Mouse (Mus musculus) limb, embryonic 14.5 days (tissue): ENCODE results near the gene Ace2. TPM values are rescaled to one million over a fixed set of nuclear protein-coding genes. Genes with fewer than 3 reads are reported as not detected.

ENCODE experiments used
- ATAC-seq: fragments of 200-750 bp; cut with Nextera tagmentation; 2 replicates; pipeline ENCODE4 v1.8.0; 2017; ENCODE audit warnings: low read depth, moderate number of reproducible peaks, moderate TSS enrichment; ENCODE audit not compliant: low FRiP score
- DNase-seq: peaks from one replicate; pipeline ENCODE4 v3.0.0-alpha.2; 2015; ENCODE audit warnings: low spot score
- H3K27ac ChIP-seq: fragments of 300-500 bp; sonication (generic); replicated peaks from 2 replicates; pipeline ENCODE4 v1.5.1; 2014; ENCODE audit warnings: low read depth, mild to moderate bottlenecking, low read length, moderate library complexity, mixed read lengths
- H3K27me3 ChIP-seq: fragments of 300-500 bp; sonication (generic); 2 replicates; pipeline ENCODE4 v1.6.1; 2014; ENCODE audit warnings: low read length, mixed read lengths; ENCODE audit not compliant: control insufficient read depth, insufficient read depth
- H3K36me3 ChIP-seq: fragments of 300-500 bp; sonication (generic); 2 replicates; pipeline ENCODE4 v1.6.1; 2014; ENCODE audit warnings: mild to moderate bottlenecking, low read length, moderate library complexity, mixed read lengths; ENCODE audit not compliant: control insufficient read depth, insufficient read depth
- H3K4me1 ChIP-seq: fragments of 300-500 bp; sonication (generic); 2 replicates; pipeline ENCODE4 v1.6.1; 2014; ENCODE audit warnings: antibody characterized with exemption, low read length, mixed read lengths; ENCODE audit not compliant: control insufficient read depth, insufficient read depth
- H3K4me2 ChIP-seq: fragments of 300-500 bp; sonication (generic); replicated peaks from 2 replicates; pipeline ENCODE4 v1.6.1; 2014; ENCODE audit warnings: low read depth, mild to moderate bottlenecking, low read length, moderate library complexity; ENCODE audit not compliant: severe bottlenecking
- H3K4me3 ChIP-seq: fragments of 300-500 bp; sonication (generic); replicated peaks from 2 replicates; pipeline ENCODE4 v1.5.1; 2014; ENCODE audit warnings: low read length
- H3K9ac ChIP-seq: fragments of 300-500 bp; sonication (generic); 2 replicates; pipeline ENCODE4 v1.6.1; 2014; ENCODE audit warnings: mild to moderate bottlenecking, low read depth, low read length, moderate library complexity; ENCODE audit not compliant: severe bottlenecking
- H3K9me3 ChIP-seq: fragments of 300-500 bp; sonication (generic); 2 replicates; pipeline ENCODE4 v1.6.1; 2016; ENCODE audit warnings: low read length; ENCODE audit not compliant: control insufficient read depth
- POLR2A ChIP-seq: fragments of 200-500 bp; IDR thresholded peaks from 2 replicates; pipeline ENCODE4 v1.8.0; 2012; ENCODE audit warnings: inconsistent platforms, mild to moderate bottlenecking, moderate library complexity, borderline replicate concordance; ENCODE audit not compliant: insufficient read depth, insufficient read length; ENCODE audit errors: extremely low read depth
- WGBS: fragments of 180-500 bp; shearing (Covaris S2); extraction: QIAGEN DNeasy Blood & Tissue Kit; methylation state at CpG from one replicate; pipeline ENCODE4 v1.1.7; 2014; 5-methylcytosine and 5-hydroxymethylcytosine counted together
- polyA plus RNA-seq, 2 experiments: library from polyadenylated mRNA; depleted of rRNA in 1 of 2; stranded (reverse) in 1 of 2; unstranded in 1 of 2; fragments of >200 nt; fragmentation: Nextera tagmentation in 1 of 2; extraction: Ambion mirVana in 1 of 2; gene quantifications; 2 replicates each; pipeline versions ENCODE4 v1.2.1 to v1.2.3; 2012 to 2014

Ace2 gene
- polyA plus RNA-seq (2012; rRNA removed): 1.7 and 2.4 TPM in 2 replicates
- 3.7 and 6.2 TPM in 2 replicates for polyA plus RNA-seq (2014; fragmentation: Nextera tagmentation; extraction: Ambion mirVana)

DNA sequence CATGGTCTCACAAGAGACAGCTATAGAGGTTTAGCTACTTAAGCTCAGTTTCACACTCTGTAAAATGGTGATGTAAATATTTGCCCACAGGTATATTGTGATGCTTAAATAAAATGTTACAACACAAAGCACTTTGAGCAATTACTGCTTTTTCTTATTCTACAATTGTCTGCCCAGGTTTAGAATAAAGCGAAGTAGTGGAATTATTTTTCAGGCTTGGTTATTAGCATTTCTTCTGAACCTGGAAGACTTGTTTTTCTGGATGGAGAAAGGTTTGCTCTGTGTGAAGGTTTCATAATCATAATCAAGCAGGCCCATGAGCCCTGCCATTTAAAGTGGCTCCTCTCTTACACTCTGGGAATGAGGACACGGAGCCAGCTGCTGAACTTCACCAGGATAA, at the start of gene Ace2:
Gene Ace2 (plus strand): TSS at position 301 of the 400 bp plus-strand sequence.
- Histone ChIP-seq H3K36me3 (no peaks in the 10 kb centered on the region), H3K9ac (no peak within 1 kb of the TSS), H3K9me3 (no peaks in the 10 kb centered on the region), H3K4me2 (no peak within 1 kb of the TSS), H3K4me3 (no peak within 1 kb of the TSS), H3K4me1 (no peaks in the 10 kb centered on the region), H3K27me3 (no peaks in the 10 kb centered on the region), H3K27ac (no peak within 1 kb of the TSS)
- DNase-seq (no peak), ATAC-seq (no peak)
- whole genome bisulfite sequencing: 83% methylated on average over 2 of the region's 2 CpGs
- TF ChIP-seq POLR2A: no peak

DNA sequence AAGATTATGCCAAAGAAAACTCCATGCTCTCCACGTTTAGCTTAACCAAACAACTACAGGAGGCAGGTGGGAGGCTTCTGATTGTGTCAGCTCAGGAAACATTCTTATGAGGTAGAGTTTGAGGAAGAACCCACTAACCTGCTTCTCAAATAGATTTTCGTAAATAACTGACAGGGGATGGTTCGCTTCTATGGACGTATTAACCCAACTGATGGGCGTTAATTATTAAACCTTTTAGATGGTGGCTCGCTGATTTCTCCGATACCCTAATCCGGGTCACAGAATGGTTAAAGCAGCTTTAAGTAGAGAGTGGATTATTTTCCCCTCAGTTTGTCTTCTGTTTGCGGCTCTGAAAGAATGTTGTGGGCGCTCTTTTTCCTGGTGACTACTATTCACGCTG, 49.2 kb upstream of the Ace2 start:
- TF ChIP-seq POLR2A: no peak
- no peaks in the 10 kb centered on the region for H3K36me3 ChIP-seq
- H3K4me3 ChIP-seq: no peak overlapping the region
- no peaks in the 10 kb centered on the region for H3K4me1 ChIP-seq
- WGBS: 88% methylated on average over 11 of the region's 11 CpGs
- no peak overlapping the region for H3K9ac ChIP-seq
- no peak overlapping the region for H3K4me2 ChIP-seq
- H3K9me3 ChIP-seq: no peaks in the 10 kb centered on the region
- no peak for DNase-seq
- H3K27me3 ChIP-seq: no peaks in the 10 kb centered on the region
- no peak for ATAC-seq
- H3K27ac ChIP-seq: no peak overlapping the region

DNA sequence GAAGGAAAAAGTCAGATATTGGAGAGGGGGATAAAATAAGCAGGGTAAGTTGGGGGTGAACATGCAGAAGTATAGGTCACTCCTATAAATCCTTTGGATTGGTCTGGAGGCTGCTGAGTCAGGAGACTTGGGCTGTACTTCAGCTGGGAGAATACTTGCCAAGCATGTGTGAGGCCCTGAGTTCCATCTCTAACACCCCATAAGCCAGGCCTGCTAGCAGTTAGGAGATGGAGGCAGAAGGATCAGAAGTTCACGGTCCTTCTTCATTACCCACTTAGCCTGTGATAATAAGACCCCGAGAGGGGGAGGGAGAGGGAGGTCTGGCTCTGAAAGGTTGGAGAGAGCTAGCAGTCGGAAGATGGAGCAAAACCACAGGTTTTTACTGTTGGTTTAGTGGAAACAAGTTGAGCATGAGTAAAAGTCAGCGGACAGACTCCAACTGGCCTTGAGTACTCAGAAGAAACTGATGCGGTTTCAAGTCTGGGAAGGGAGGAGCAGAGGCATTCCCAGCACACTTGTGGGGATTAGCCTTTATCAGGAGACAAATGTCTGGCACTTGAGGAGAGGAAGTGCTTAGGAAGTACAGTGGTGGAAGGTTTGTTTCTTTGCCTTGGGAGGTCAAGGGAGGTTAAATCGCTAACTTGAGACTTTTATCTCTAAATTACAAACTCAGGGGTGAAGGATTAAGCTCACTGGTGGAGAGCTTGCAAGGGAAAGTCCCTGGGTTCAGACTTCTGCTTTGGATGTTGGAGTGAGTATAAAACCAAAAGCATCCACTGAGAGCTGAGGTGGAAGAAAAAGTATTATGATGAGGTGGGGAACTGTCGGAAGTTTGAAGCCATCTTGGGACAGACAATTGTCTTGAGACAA, 46.6 kb upstream of the Ace2 start:
- peak; percentile 79 for ATAC-seq
- peak; percentile 9 for DNase-seq
- Histone ChIP-seq H3K9ac (no peak overlapping the region), H3K27ac (no peak overlapping the region), H3K36me3 (no peaks in the 10 kb centered on the region), H3K4me1 (no peaks in the 10 kb centered on the region), H3K27me3 (no peaks in the 10 kb centered on the region; the same call in 1 of the 2 replicates), H3K4me3 (no peak overlapping the region), H3K9me3 (no peaks in the 10 kb centered on the region), H3K4me2 (no peak overlapping the region)
- TF ChIP-seq POLR2A: no peak
- 43% methylated on average over 7 of the region's 7 CpGs for WGBS

DNA sequence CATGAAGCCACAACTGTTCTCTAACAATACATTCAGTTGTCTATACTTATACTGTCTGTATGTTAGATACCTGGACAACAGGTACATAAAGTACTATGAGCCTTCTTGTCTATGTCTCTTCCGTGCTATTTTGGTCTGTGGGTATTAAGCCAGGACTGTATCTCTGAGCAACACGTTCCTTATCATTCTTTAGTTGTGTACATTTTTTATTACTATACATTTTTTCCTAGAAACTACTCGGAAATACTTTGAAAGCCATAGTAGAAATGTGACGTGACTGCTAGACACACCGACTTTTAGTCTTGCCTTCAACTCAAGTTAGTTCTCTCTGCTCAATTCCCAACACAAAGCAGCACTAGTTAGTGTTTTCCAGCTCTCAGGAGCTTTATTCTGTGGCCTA, 45.7 kb upstream of the Ace2 start:
- Histone ChIP-seq H3K9ac (no peak overlapping the region), H3K36me3 (no peaks in the 10 kb centered on the region), H3K27ac (no peak overlapping the region), H3K27me3 (no peaks in the 10 kb centered on the region; the same call in 1 of the 2 replicates), H3K4me3 (no peak overlapping the region), H3K4me2 (no peak overlapping the region), H3K9me3 (no peaks in the 10 kb centered on the region), H3K4me1 (no peaks in the 10 kb centered on the region)
- WGBS: 86% methylated on average over 5 of the region's 5 CpGs
- no peak for DNase-seq
- ATAC-seq: no peak
- no peak for TF ChIP-seq POLR2A

DNA sequence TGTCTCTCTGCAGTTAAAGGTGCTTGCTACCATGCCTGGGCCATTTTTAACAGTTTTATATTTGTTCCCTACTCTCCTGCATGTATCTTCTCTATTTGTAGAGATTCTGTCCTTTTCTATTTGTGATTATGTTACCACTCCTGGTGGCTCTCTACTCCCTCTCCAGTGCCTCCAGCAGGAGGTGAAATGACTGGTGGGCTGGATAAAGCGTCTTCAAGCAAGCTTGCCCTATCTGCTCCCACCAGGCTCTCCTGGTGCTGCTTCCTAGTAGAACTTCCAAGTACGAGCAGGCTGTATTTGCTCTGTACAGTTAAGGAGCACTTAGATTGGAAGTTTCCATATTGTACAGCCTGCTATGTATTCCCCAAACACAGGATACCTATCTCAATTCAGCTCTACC, 43.3 kb upstream of the Ace2 start:
- Histone ChIP-seq H3K4me3 (no peak overlapping the region), H3K27me3 (no peaks in the 10 kb centered on the region; the same call in 1 of the 2 replicates), H3K27ac (no peak overlapping the region), H3K9ac (no peak overlapping the region), H3K4me1 (no peaks in the 10 kb centered on the region), H3K4me2 (no peak overlapping the region), H3K36me3 (no peaks in the 10 kb centered on the region), H3K9me3 (no peaks in the 10 kb centered on the region)
- 66% methylated on average over 2 of the region's 2 CpGs for WGBS
- ATAC-seq (no peak), DNase-seq (no peak)
- no peak for TF ChIP-seq POLR2A
